Mouse (Mus musculus): ENCODE results near the gene Amd2. TPM values are rescaled to one million over a fixed set of nuclear protein-coding genes. Genes with fewer than 3 reads are reported as not detected.

Amd2 gene
- 10 to 100 TPM; 10.4 to 13.2 TPM for total RNA-seq (2021)

DNA sequence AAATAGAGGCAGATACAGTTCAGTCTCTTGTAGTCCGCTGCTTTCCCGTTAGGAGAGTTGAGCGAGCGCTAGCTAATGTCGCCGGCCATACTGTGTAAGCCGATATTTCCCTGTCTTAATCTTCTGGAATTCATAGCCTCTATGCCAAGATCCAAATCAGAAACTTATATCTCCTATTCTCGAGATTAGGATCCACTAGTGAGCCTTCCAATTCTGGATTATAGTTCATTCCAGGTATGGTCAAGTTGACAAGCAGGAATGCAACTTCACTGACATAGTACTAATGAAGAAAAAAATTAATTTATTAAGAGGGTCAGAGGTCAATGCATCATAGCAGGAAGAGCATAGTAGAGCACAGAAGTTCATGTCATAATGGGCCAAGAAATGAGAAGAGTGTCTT, at the start of gene Amd2:
Gene Amd2 (minus strand): TSS at position 101 of the 400 bp plus-strand sequence.
- no peak for DNase-seq

- no peak for DNase-seq
These were observed 49.6 kb upstream of the Amd2 start for GRCm38 (mm10) chr10:35761280-35761679.

- no peak for DNase-seq
These were observed 25.9 kb upstream of the Amd2 start for GRCm38 (mm10) chr10:35737639-35738038.

- DNase-seq: no peak
These were observed 2.6 kb upstream of the Amd2 start for GRCm38 (mm10) chr10:35714266-35714665.

Data from heart, postnatal 4 days (tissue).